Mouse (Mus musculus): Measurements from ENCODE around the gene Zfp277. TPM values are rescaled to one million over a fixed set of nuclear protein-coding genes. Genes with fewer than 3 reads are reported as not detected.

The Zfp277 gene
- total RNA-seq, 2 experiments from 2014 or later = 28.1 to 29.0 TPM

Other genes starting within 250 kb of the Zfp277 start
- gene Lsmem1, start 246.4 kb downstream of the Zfp277 start, total RNA-seq (2021) = under 1 TPM; 0.22 to 0.69 TPM
- 100 to 1,000 TPM in 1 of 2 experiments, 10 to 100 TPM in 1; 97.4 to 104 TPM for gene Ifrd1, start 197.4 kb downstream of the Zfp277 start, total RNA-seq (2021)
- gene Dock4, start 50 bp upstream of the Zfp277 start, total RNA-seq (2021) = 100 to 1,000 TPM; 142 to 146 TPM

Data from layer of hippocampus, postnatal 10 days (tissue).